Mouse (Mus musculus) embryonic fibroblast, embryonic 13.5 days (primary cell): Measurements from ENCODE around the gene Cldn11.

Experiments used
- CTCF ChIP-seq: IDR thresholded peaks from 2 replicates; pipeline ENCODE4 v1.5.1; 2011; ENCODE audit warnings: mild to moderate bottlenecking, control low read depth, low read length, moderate library complexity, borderline replicate concordance; ENCODE audit not compliant: insufficient read depth
- POLR2A ChIP-seq: IDR thresholded peaks from 2 replicates; pipeline ENCODE4 v1.6.1; 2011; ENCODE audit warnings: low read depth, mild to moderate bottlenecking, control low read depth, low read length, moderate library complexity

DNA sequence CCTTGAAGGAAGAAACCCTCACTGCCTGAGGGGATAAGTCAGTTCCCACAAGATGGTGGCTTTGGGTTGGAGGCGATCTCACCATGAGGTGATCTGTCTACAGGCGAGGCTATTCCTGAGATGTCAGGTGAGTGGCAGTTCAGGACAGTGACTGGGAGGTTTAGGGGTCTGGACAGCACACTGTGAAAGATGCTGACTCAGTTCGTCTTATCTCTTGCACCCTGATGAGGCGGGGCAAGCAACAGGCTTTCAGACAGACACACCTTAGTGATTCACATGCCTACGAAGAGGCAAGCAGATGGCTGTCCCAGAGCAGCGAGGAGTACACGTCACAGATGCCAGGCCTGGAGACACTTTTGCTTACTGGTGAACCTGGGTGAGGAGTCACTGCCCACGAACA is 15.5 kb upstream of the Cldn11 start:
- TF ChIP-seq CTCF (no peak), POLR2A (no peak)
